Mouse (Mus musculus): ENCODE measurements at regions not wholly inside any gene's neighbourhood (a gene's known extent, or its start where the extent isn't known, plus 50 kb on each side); places are given as distances from the start of the nearest gene placed in this dataset.

DNA sequence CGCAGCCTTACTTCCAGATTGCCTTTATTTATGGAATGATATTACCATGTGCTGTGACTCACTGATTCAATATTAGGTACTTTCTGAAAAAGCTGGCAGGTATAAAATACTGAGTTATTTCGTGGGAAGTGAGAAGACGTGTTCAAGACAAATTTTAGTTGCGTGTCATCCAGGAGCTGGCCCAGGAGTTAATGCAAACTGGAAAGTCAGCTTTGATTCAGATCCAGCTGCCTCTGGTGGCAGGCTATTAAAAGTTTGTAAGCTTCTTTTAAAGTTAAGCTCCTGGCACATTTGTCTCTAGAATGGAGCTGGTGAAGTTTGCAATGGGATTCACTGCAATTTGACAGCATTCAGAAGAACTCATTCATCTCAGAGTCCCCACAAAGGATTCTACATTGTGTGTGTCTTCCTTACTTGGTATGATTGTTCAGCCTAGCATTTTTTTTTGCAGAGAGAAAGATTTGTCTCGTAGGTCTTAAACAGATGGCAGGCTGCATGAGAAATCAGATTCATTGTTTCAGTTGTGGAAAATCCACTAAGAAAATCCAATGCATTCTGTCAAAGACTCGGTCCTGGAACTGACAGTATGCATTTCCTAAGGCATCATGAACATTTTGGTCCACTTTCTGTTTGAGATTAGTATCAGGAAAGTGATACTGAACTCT is 599.1 kb downstream of the Gm19410 start:
- DNase-seq: no peak

DNA sequence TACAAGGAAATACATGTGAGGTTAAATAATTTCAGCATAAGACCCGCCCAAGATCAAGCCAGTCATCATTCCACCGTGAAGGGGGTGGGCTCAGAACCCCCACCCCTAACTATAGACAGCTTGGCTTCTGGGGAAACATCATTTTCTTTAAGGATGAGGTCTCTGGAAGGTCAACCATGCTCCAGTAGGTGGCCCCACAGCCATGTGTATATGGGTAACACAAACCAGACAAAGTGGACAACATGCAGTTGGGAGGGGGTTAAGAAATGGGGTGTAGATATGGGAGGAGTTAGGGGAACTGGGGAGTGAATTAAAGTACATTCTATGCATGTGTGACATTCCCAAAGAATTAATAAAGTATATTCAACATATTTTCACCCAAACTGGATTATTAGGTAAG is 600.4 kb downstream of the Gm19410 start:
- DNase-seq: peak; percentile 49

DNA sequence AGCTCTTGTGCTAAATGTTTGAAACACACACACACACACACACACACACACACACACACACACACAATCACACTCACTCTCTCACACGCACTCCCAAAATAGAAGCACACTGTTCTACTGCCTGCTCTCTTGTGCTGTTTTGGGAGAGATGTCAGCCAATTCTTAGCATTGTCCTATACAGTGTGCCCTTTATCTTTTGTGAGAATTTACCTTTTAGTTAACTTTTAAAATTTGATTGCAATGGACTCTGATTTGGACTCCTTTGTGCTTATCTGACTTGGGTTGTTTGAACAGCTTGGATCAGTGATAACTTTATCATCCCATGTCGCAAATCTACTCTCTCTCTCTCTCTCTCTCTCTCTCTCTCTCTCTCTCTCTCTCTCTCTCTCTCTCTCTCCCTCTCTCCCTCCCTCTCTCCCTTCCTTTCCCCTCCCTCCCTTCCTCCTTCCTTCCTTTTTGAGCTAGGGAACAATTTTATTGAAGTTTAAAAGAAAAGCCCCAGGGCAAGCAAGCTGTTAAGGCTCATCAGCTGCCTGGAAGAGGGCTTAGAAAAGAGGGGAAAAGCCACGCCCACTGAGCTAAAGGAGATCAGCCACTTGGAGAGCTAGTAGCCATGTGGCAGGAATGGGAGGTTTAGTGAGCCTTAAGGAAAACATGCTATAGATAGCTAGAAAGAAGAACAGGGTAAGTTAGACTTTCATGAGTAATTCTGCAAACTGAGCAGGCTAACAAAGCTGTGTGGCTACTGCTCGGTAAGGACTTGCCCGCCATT is 611.2 kb downstream of the Gm19410 start:
- no peak for DNase-seq

DNA sequence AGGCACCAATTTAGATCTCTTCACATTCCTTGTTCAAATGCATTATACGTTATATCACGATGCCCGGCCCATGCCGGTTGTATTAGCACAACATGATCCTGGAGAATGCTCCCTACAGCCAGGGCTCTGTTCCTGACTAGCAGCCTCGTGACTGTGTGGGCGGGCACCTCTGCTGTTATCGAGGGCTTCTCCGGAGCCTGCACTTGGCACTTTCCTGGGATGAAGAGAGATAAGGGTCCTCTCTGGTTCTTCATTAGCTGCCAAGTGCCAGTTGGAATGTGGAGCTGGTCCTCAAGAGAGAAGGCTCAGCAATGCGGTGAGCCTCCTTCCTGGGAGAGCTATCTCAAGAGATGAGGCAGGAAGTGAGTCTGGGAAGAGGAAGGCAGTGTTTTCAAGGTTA is 598.9 kb upstream of the AI429214 start:
- no peak for DNase-seq

DNA sequence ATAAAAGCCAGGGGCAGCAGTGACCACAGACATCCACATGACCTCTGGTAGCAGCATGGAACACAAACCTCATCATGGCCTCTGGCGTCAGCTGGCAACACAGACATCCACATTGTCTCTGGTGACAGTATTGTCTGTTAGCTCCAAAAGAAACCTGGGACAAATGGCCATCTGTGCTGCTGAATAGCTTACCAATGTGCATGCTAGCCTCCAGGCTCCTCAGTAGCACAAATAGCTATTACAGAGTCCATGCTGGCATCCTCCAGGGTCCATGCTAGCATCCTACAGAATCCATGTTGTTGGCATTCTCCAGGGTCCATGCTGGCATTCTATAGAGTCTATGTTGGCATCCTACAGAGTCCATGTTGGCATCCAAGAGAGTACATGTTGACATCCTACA is 596.9 kb upstream of the AI429214 start:
- DNase-seq: no peak

DNA sequence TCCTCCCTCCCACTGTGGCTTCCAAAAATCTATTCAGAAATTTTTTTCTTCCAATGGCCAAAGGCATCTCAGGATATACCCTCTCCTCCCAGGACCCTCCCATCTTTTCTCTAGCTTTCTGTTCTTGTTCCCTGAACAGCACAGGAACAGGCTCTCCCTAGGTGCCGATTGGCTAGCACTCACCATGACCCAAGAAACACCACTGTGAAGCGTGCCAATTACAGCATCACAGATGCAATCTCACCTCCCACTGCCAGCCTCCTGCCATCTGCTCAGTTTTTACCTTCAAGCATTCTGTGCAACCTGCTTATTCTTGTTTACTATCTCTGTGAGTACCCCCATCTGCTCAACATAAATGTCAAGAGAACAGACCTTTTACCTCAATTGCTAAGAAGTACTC is 586.7 kb upstream of the AI429214 start:
- no peak for DNase-seq

Measured in kidney, postnatal 10 days (tissue).